Mouse (Mus musculus) right cerebral cortex, postnatal 4 days (tissue): ENCODE results near the gene Dip2b.

Experiments
- DNase-seq: peaks from one replicate; pipeline ENCODE4 v3.0.0-alpha.2; 2022

The Dip2b gene

DNA sequence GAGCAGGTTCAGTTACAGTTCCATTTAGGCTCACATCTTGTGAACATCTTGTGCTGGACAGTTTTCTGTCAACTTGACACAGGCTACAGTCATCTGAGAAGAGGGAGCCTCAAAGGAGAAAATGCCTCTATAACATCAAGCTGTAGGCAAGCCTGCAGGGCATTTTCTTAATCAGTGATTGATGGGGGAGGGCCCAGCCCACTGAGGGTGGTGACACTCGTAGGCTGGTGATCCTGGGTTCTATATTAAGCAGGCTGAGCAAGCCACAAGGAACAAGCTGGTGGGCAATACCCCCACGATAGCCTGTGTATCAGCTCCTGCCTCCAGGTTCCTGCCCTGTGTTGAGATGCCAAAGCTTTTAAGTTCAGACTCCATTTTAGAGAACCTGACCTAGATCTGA is 230.5 kb downstream of the Dip2b start:
- no peak for DNase-seq
